Mouse (Mus musculus) C2C12 (cell line): ENCODE measurements around the gene Prl8a1. TPM values are rescaled to one million over a fixed set of nuclear protein-coding genes. Genes with fewer than 3 reads are reported as not detected.
A peak's percentile ranks its signal among the peaks of the same experiment; 100 is the strongest.

ENCODE experiments used
- H3K27me3 ChIP-seq: one replicate; pipeline ENCODE4 v1.6.1; 2011; ENCODE audit not compliant: control insufficient read depth, insufficient read depth, insufficient read length
- H3K36me3 ChIP-seq: one replicate; pipeline ENCODE4 v1.6.1; 2011; ENCODE audit not compliant: control insufficient read depth, insufficient read depth
- H3K4me3 ChIP-seq: one replicate; pipeline ENCODE4 v1.5.1; 2011; ENCODE audit warnings: mild to moderate bottlenecking, control low read depth; ENCODE audit not compliant: poor library complexity, insufficient read depth, severe bottlenecking
- H3K79me2 ChIP-seq: one replicate; pipeline ENCODE4 v1.6.1; 2011; ENCODE audit not compliant: control insufficient read depth, insufficient read depth
- H3K79me3 ChIP-seq: one replicate; pipeline ENCODE4 v1.6.1; 2011; ENCODE audit warnings: low read depth, control low read depth
- H3ac ChIP-seq: one replicate; pipeline ENCODE3; 2011; ENCODE audit warnings: low read depth; ENCODE audit not compliant: control insufficient read depth, insufficient read length
- CEBPB ChIP-seq: IDR thresholded peaks from one replicate; pipeline ENCODE4 v1.6.1; 2011; ENCODE audit warnings: low read depth, mild to moderate bottlenecking, control low read depth, moderate library complexity
- CTCF ChIP-seq: IDR thresholded peaks from one replicate; pipeline ENCODE4 v1.5.1; 2011; ENCODE audit not compliant: control insufficient read depth, insufficient read depth, insufficient read length
- FOSL1 ChIP-seq: IDR thresholded peaks from one replicate; pipeline ENCODE4 v1.8.0; 2011; ENCODE audit warnings: mild to moderate bottlenecking, low read length; ENCODE audit not compliant: poor library complexity, insufficient read depth, severe bottlenecking
- MAX ChIP-seq: IDR thresholded peaks from one replicate; pipeline ENCODE4 v1.6.1; 2011; ENCODE audit warnings: mild to moderate bottlenecking, control low read depth
- MYOD1 ChIP-seq: IDR thresholded peaks from one replicate; pipeline ENCODE4 v1.6.1; 2011; ENCODE audit warnings: low read depth; ENCODE audit not compliant: control insufficient read depth, insufficient read length
- MYOG ChIP-seq: IDR thresholded peaks from one replicate; pipeline ENCODE4 v1.6.1; 2011; ENCODE audit not compliant: control insufficient read depth, insufficient read length; ENCODE audit errors: extremely low read depth
- USF1 ChIP-seq: IDR thresholded peaks from one replicate; pipeline ENCODE4 v1.6.1; 2011; ENCODE audit warnings: low read depth, mild to moderate bottlenecking, control low read depth, moderate library complexity
- long read RNA-seq, 2 experiments: library from polyadenylated mRNA; unstranded; transcript quantifications; one replicate each; pipeline ENCODE4 v2.0.0; 2019 to 2020
- polyA plus RNA-seq: library from polyadenylated mRNA; unstranded; fragments of >200 nt; fragmentation: generic; extraction: Trizol; gene quantifications from one replicate; pipeline ENCODE4 v1.2.1, GENCODE M21; 2012; ENCODE audit warnings: missing spikeins

Prl8a1 gene
- polyA plus RNA-seq: not detected
- long read RNA-seq, experiment 1: 0 reads
- long read RNA-seq, experiment 2: 0 reads

DNA sequence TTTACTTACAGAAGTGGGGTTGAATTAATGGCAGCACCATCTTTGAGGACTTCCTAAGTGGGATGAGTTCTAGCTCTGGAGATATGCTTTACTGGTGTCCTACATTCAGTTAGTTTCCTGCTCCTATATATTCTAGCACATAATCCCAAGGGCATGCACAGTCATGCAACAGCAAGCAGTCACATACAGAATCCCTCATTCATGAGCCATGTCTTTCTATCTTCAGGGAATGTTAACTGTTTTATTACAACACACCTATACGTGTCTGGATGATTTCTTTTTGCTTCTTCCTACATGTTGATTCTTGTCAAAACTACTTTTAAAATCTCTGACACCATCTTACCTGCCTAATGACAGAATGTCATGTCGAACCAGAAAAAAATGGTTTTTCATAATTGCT is at the start of gene Prl8a1:
Gene Prl8a1 (minus strand): TSS at position 101 of the 400 bp plus-strand sequence.
- Histone ChIP-seq H3K27me3 (no peaks in the 10 kb centered on the region), H3K36me3 (no peaks in the 10 kb centered on the region), H3K79me3 (no peaks in the 10 kb centered on the region), H3ac (no peak within 1 kb of the TSS), H3K79me2 (no peaks in the 10 kb centered on the region), H3K4me3 (no peak within 1 kb of the TSS)
- TF ChIP-seq MAX (no peak), MYOG (no peak)

DNA sequence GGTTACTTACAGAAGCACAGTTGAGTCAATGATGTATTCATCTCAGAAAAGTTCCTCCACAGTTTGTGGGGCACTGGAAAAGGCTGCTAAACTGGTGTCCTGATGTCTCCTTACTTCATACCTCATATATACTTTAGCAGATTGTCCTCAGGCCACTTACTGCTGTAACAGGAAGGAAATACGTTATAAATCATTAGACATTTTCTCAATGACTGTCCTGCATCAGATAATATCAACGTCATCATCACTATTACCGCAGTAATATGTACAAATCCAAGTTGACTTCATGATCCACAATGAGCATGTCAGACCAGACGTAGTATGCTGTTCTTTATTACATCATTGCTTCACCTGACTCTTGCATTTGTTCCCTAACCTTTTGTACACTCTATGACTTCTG is 28.5 kb upstream of the Prl8a1 start, which contains the start of gene Prl7b1:
Gene Prl7b1 (minus strand): TSS at position 101 of the 400 bp plus-strand sequence.
- no peaks in the 10 kb centered on the region for H3K27me3 ChIP-seq
- H3K79me3 ChIP-seq: no peaks in the 10 kb centered on the region
- no peaks in the 10 kb centered on the region for H3K36me3 ChIP-seq
- H3K4me3 ChIP-seq: no peak within 1 kb of the TSS
- no peak within 1 kb of the TSS for H3ac ChIP-seq
- no peak for TF ChIP-seq MYOD1
- no peak for TF ChIP-seq CEBPB
- TF ChIP-seq MYOG: no peak
- no peak for TF ChIP-seq CTCF
- TF ChIP-seq FOSL1: no peak
- TF ChIP-seq MAX: no peak
- TF ChIP-seq USF1: no peak
- H3K79me2 ChIP-seq: no peaks in the 10 kb centered on the region

GRCm38 (mm10) chr13:27564506-27564905 is 17.5 kb downstream of the Prl8a1 start, which contains the start of gene Prl8a9:
Prl8a9 (minus strand) TSS chr13:27564606.
- Histone ChIP-seq H3K27me3 (no peaks in the 10 kb centered on the region), H3K36me3 (no peaks in the 10 kb centered on the region), H3K4me3 (no peak within 1 kb of the TSS), H3K79me2 (no peaks in the 10 kb centered on the region), H3K79me3 (no peaks in the 10 kb centered on the region), H3ac (no peak within 1 kb of the TSS)
- no peak for TF ChIP-seq FOSL1
- TF ChIP-seq MYOG: no peak

DNA sequence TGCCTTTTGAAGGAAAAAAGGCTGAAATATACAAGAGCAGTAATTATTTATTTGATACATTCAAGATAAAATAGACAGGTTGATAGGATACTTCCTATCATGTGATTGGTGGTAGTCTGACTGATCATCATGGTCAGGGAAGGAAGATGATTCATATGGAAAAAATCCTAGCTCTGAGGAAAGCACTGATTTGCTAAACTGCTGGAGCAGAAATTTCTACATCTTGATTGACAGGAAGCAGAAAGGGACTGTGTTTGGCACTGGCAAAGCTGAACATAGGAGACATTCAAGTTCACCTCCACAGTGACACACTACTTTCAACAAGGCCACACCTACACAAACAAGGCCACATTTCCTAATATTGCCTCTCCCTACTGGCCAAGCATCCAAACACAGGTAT is 28.6 kb downstream of the Prl8a1 start:
- Histone ChIP-seq H3K36me3 (no peaks in the 10 kb centered on the region), H3K27me3 (no peaks in the 10 kb centered on the region), H3ac (no peak overlapping the region), H3K4me3 (no peak overlapping the region), H3K79me3 (no peaks in the 10 kb centered on the region), H3K79me2 (no peaks in the 10 kb centered on the region)
- TF ChIP-seq USF1 (peak; percentile 53), CEBPB (no peak), MYOG (no peak)

Other genes with a start within 250 kb of the Prl8a1 start
- not detected for gene Prl8a2, start 236.5 kb downstream of the Prl8a1 start, polyA plus RNA-seq
- not detected for gene Prl2b1, start 191.3 kb downstream of the Prl8a1 start, polyA plus RNA-seq
- gene Prl8a6, start 143.5 kb downstream of the Prl8a1 start, polyA plus RNA-seq: not detected
- not detected for gene Prl8a8, start 69.0 kb downstream of the Prl8a1 start, polyA plus RNA-seq
- gene Prl8a9, start 17.6 kb downstream of the Prl8a1 start, polyA plus RNA-seq: not detected
- not detected for gene Prl7b1, start 28.4 kb upstream of the Prl8a1 start, polyA plus RNA-seq
- 0.12 TPM for gene Prl7a1, start 60.3 kb upstream of the Prl8a1 start, polyA plus RNA-seq
- gene Prl7a2, start 85.9 kb upstream of the Prl8a1 start, polyA plus RNA-seq: not detected
- not detected for gene Prl7d1, start 134.6 kb upstream of the Prl8a1 start, polyA plus RNA-seq
- not detected for gene Prl7c1, start 198.6 kb upstream of the Prl8a1 start, polyA plus RNA-seq
- gene Prl2a1, start 219.5 kb upstream of the Prl8a1 start, polyA plus RNA-seq: not detected